Mouse (Mus musculus) left cerebral cortex, postnatal 4 days (tissue): ENCODE data around the gene Fat2. TPM values are rescaled to one million over a fixed set of nuclear protein-coding genes. Genes with fewer than 3 reads are reported as not detected.

ENCODE experiments used
- total RNA-seq, 2 experiments: library from RNA; stranded (reverse); gene quantifications; 2 replicates each; pipeline ENCODE4 v1.2.3; 2021

The Fat2 gene
- total RNA-seq, 2 experiments from 2014 or later, result 0.70 to 0.86 TPM

Other genes with a start within 250 kb of the Fat2 start
- gene Gm2a, start 238.4 kb downstream of the Fat2 start, total RNA-seq, result 10 to 100 TPM; 31.0 to 32.2 TPM
- gene Slc36a3, start 184.9 kb downstream of the Fat2 start, total RNA-seq, result not detected
- gene Slc36a2, start 151.5 kb downstream of the Fat2 start, total RNA-seq, result under 1 TPM in 1 of 2 experiments, not detected in 1; 0.52 TPM
- gene Slc36a1, start 132.2 kb downstream of the Fat2 start, total RNA-seq, result 10 to 100 TPM; 33.5 to 41.3 TPM
- 100 to 1,000 TPM; 228 to 243 TPM for gene Sparc, start 86.6 kb upstream of the Fat2 start, total RNA-seq
- 100 to 1,000 TPM; 124 to 130 TPM for gene Atox1, start 124.7 kb upstream of the Fat2 start, total RNA-seq
- 10 to 100 TPM; 53.1 to 56.4 TPM for gene G3bp1, start 133.1 kb upstream of the Fat2 start, total RNA-seq